ENCODE assay signal across 20 mouse cellular contexts in genomic region chr4:32264892-32265291, GRCm38 (mm10). TPM values are rescaled to one million over a fixed set of nuclear protein-coding genes. Genes with fewer than 3 reads are reported as not detected.
DNase-seq lines count a peak whose midpoint lies in the region; ATAC-seq lines count a peak whose summit lies in the region.
"Had no signal": no experiment of that assay in that cellular context is flagged by ENCODE, and none has a peak within 500 bp of the region (broad histone marks: within the 10 kb centered on the region; RNA-seq: fewer than 3 reads in every experiment).

No protein-coding gene starts in this region.

- H3K9ac ChIP-seq in heart, embryonic 11.5 days (ENCODE audit: low read depth, low read length), result 0 out of 2 replicates have a peak overlapping the region, but pooled peaks have one; percentile 22
- H3K9ac ChIP-seq in midbrain, embryonic 11.5 days (ENCODE audit: low read length), result no peak overlapping the region
- H3K9ac ChIP-seq in limb, embryonic 12.5 days (replicated peaks), result no peak overlapping the region
- H3K9ac ChIP-seq: kidney, embryonic 15.5 days; limb, embryonic 15.5 days; neural tube, embryonic 12.5 days had no signal

- DNase-seq in heart, postnatal 36 days, result no peak
- DNase-seq in midbrain, embryonic 10.5 days (ENCODE audit: low spot score), result no peak
- DNase-seq in midbrain, embryonic 11.5 days (ENCODE audit: low spot score, missing footprints), result no peak
- peak; percentile 61 for DNase-seq in lung, postnatal 25 days (ENCODE audit: low spot score)
- no peak for DNase-seq in retina, embryonic 14.5 days (ENCODE audit: low spot score)
- no peak for DNase-seq in frontal cortex, postnatal 10 days (ENCODE audit: low spot score in 2 of 2)
- DNase-seq: adrenal gland, postnatal 10 days; cerebellum, adult 11 months; cerebellum, postnatal 25 days; gastrocnemius, postnatal 10 days; right cerebral cortex, postnatal 25 days; thymus, postnatal 36 days had no signal

- peaks cover 37% of the 10 kb centered on the region for H3K4me1 ChIP-seq in heart, embryonic 11.5 days (ENCODE audit: control insufficient read depth, insufficient read depth, low read length)
- H3K4me1 ChIP-seq in midbrain, embryonic 10.5 days, result peaks cover 11% of the 10 kb centered on the region
- no peaks in the 10 kb centered on the region for H3K4me1 ChIP-seq in midbrain, embryonic 11.5 days (ENCODE audit: control insufficient read depth, insufficient read depth, low read length)
- H3K4me1 ChIP-seq in limb, embryonic 12.5 days (replicated peaks), result peaks cover 57% of the 10 kb centered on the region

- ATAC-seq in heart, embryonic 11.5 days (replicated peaks; ENCODE audit: insufficient number of reproducible peaks, low FRiP score, low TSS enrichment), result no peak
- ATAC-seq in midbrain, embryonic 11.5 days (ENCODE audit: low FRiP score), result no peak
- no peak for ATAC-seq in limb, embryonic 12.5 days (ENCODE audit: insufficient number of reproducible peaks, insufficient read depth, low FRiP score, low TSS enrichment, low read depth)

- H3K27ac ChIP-seq in heart, embryonic 11.5 days (ENCODE audit: low read depth, low read length), result 0 out of 2 replicates have a peak overlapping the region, but pooled peaks have one; percentile 29
- H3K27ac ChIP-seq in midbrain, embryonic 10.5 days (replicated peaks), result 0 out of 2 replicates have a peak overlapping the region, but pooled peaks have one; percentile 19
- H3K27ac ChIP-seq in midbrain, embryonic 11.5 days (ENCODE audit: low read depth, low read length), result no peak overlapping the region
- H3K27ac ChIP-seq in limb, embryonic 12.5 days, result peak overlapping the region; percentile 91
- H3K27ac ChIP-seq: kidney, embryonic 15.5 days; layer of hippocampus, adult 2 months; left cerebral cortex, adult 2 months; limb, embryonic 15.5 days; neural tube, embryonic 12.5 days had no signal

- peak overlapping the region; percentile 22; the same call in 1 of the 2 replicates for H3K4me2 ChIP-seq in heart, embryonic 11.5 days
- no peak overlapping the region for H3K4me2 ChIP-seq in midbrain, embryonic 11.5 days
- no peak overlapping the region for H3K4me2 ChIP-seq in limb, embryonic 12.5 days
- H3K4me2 ChIP-seq: kidney, embryonic 15.5 days; limb, embryonic 15.5 days; neural tube, embryonic 12.5 days had no signal

- H3K4me3 ChIP-seq in heart, embryonic 11.5 days (ENCODE audit: low read depth, low read length), result no peak overlapping the region
- H3K4me3 ChIP-seq in midbrain, embryonic 10.5 days, result no peak overlapping the region
- no peak overlapping the region for H3K4me3 ChIP-seq in midbrain, embryonic 11.5 days (ENCODE audit: low read depth, low read length)
- H3K4me3 ChIP-seq in limb, embryonic 12.5 days (replicated peaks), result no peak overlapping the region
- H3K4me3 ChIP-seq: erythroblast, embryonic 14.5 days; kidney, embryonic 15.5 days; layer of hippocampus, adult 2 months; left cerebral cortex, adult 2 months; limb, embryonic 15.5 days; neural tube, embryonic 12.5 days had no signal

- intact Hi-C loops in heart, postnatal 36 days (cut with DNase I), result no loop called here

- no peaks in the 10 kb centered on the region; the same call in 1 of the 2 replicates for H3K36me3 ChIP-seq in heart, embryonic 11.5 days (ENCODE audit: control insufficient read depth, insufficient read depth, low read length)
- H3K36me3 ChIP-seq in midbrain, embryonic 10.5 days, result peaks cover 4% of the 10 kb centered on the region; the same call in 1 of the 2 replicates
- H3K36me3 ChIP-seq in midbrain, embryonic 11.5 days (ENCODE audit: control insufficient read depth, insufficient read depth, low read length), result no peaks in the 10 kb centered on the region
- 0 out of 2 replicates have a peak, but pooled peaks cover 3% of the 10 kb centered on the region for H3K36me3 ChIP-seq in limb, embryonic 12.5 days
- H3K36me3 ChIP-seq: kidney, embryonic 15.5 days; limb, embryonic 15.5 days had no signal

- H3K9me3 ChIP-seq in heart, embryonic 11.5 days (replicated peaks; ENCODE audit: control insufficient read depth, low read length), result no peaks in the 10 kb centered on the region
- H3K9me3 ChIP-seq in midbrain, embryonic 10.5 days (replicated peaks), result no peaks in the 10 kb centered on the region
- no peaks in the 10 kb centered on the region for H3K9me3 ChIP-seq in midbrain, embryonic 11.5 days (ENCODE audit: control insufficient read depth, low read length)
- H3K9me3 ChIP-seq in limb, embryonic 12.5 days, result no peaks in the 10 kb centered on the region
- H3K9me3 ChIP-seq: kidney, embryonic 15.5 days; limb, embryonic 15.5 days; neural tube, embryonic 12.5 days had no signal

- H3K27me3 ChIP-seq in heart, embryonic 11.5 days (ENCODE audit: control insufficient read depth, insufficient read depth, low read length), result no peaks in the 10 kb centered on the region
- H3K27me3 ChIP-seq in midbrain, embryonic 10.5 days (ENCODE audit: low read depth, poor library complexity, severe bottlenecking), result no peaks in the 10 kb centered on the region
- no peaks in the 10 kb centered on the region for H3K27me3 ChIP-seq in midbrain, embryonic 11.5 days (ENCODE audit: control insufficient read depth, insufficient read depth, low read length)
- H3K27me3 ChIP-seq in limb, embryonic 12.5 days, result no peaks in the 10 kb centered on the region
- H3K27me3 ChIP-seq: kidney, embryonic 15.5 days; limb, embryonic 15.5 days; neural tube, embryonic 12.5 days had no signal

- 39% methylated on average over 8 of the region's 8 CpGs for WGBS in heart, embryonic 11.5 days (ENCODE audit: insufficient replicate concordance)
- 75% methylated on average over 8 of the region's 8 CpGs for WGBS in midbrain, embryonic 10.5 days
- 77% methylated on average over 8 of the region's 8 CpGs for WGBS in midbrain, embryonic 11.5 days
- 57% methylated on average over 8 of the region's 8 CpGs for WGBS in limb, embryonic 12.5 days

RNA-seq across cellular contexts. Expression of gene Bach2, which starts 26.3 kb away (rescaled TPM):
- 8.0 and 9.0 TPM in 2 replicates for polyA plus RNA-seq in heart, embryonic 11.5 days (2014; fragmentation: Nextera tagmentation; extraction: Ambion mirVana)
- total RNA-seq in heart, postnatal 36 days (2021), result 1 to 10 TPM; 5.4 to 6.4 TPM
- polyA plus RNA-seq in midbrain, embryonic 10.5 days (2016; fragmentation: Nextera tagmentation; extraction: Ambion mirVana), result 7.7 and 10.0 TPM in 2 replicates
- polyA plus RNA-seq in midbrain, embryonic 11.5 days (2014; fragmentation: Nextera tagmentation; extraction: Ambion mirVana), result 11.2 and 13.2 TPM in 2 replicates
- polyA plus RNA-seq in limb, embryonic 12.5 days (2016; fragmentation: Nextera tagmentation; extraction: Ambion mirVana), result 13.3 and 14.5 TPM in 2 replicates
